Mouse (Mus musculus) splenic B cell, adult 2 months (primary cell): ENCODE measurements around the gene Ebf4.

Source experiments
- DNase-seq: peaks from one replicate; pipeline ENCODE4 v3.0.0-alpha.2; 2011; ENCODE audit warnings: low read depth, low spot score
- H3K27me3 ChIP-seq: 2 replicates; pipeline ENCODE4 v1.6.1; 2012; ENCODE audit warnings: mild to moderate bottlenecking, low read length, moderate library complexity, mixed read lengths; ENCODE audit not compliant: control insufficient read depth, poor library complexity, insufficient read depth, severe bottlenecking
- H3K36me3 ChIP-seq: 2 replicates; pipeline ENCODE4 v1.6.1; 2012; ENCODE audit warnings: mild to moderate bottlenecking, low read length, moderate library complexity, mixed read lengths; ENCODE audit not compliant: control insufficient read depth, poor library complexity, insufficient read depth, severe bottlenecking

Gene Ebf4

DNA sequence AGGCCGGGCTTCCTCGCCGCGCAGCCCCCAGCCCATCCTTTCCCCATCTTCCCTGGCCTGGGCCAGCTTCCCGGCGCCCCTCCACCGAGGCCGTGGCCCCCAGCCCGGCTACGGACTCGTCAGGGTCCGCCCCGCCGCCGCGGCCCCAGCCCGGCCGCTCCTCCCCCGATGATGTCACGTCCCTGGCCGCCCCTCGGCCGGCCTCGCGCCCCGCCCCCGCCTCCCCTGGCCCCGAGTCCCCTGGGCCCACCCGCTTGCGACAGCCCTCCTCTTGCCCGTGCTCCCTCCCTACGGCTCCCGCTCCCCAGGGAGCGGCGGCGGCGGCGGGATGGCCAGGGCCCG is at the start of gene Ebf4:
Gene Ebf4, plus strand, starts transcription at position 234 of the 342 bp plus-strand sequence.
- no peaks in the 10 kb centered on the region for H3K36me3 ChIP-seq
- H3K27me3 ChIP-seq = 0 out of 2 replicates have a peak, but pooled peaks cover 2% of the 10 kb centered on the region
- peak; percentile 15 for DNase-seq

DNA sequence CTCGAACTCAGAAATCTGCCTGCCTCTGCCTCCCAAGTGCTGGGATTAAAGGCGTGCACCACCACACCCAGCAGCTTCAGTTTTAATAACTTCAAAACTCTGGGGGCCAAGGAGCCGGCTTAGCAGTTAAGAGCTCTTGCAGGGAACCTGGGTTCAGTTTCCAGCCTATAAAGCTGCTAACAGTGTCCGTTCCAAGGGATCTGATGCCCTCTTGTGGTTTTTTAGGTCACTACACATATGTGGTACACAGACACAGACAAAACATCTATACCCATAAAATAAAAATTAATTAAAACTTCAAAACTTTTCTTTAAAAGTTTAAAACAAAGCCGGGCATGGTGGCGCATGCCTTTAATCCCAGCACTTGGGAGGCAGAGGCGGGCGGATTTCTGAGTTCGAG is 48.1 kb upstream of the Ebf4 start:
- no peaks in the 10 kb centered on the region for H3K27me3 ChIP-seq
- no peaks in the 10 kb centered on the region for H3K36me3 ChIP-seq
- peak; percentile 55 for DNase-seq

DNA sequence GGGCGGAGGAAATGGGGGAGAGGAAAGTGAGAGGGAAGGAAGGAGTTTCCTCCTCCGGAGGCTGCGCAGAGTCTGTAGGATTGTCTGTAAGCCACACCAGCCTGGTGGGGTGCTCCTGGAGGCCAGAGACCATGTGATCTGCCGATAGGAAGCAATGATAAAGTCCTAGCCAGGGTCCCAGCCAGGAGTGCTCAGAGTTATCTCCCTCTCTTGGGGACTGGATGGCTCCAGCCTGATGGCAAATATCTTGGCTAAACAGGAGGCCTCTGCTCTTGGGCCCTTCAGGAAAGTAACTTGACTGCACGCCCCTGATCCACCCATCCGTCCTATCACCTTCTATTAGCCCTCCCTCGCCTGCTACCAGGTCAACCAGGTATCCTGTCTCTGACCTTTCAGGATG is 46.7 kb upstream of the Ebf4 start:
- no peak for DNase-seq
- no peaks in the 10 kb centered on the region for H3K36me3 ChIP-seq
- H3K27me3 ChIP-seq = no peaks in the 10 kb centered on the region

DNA sequence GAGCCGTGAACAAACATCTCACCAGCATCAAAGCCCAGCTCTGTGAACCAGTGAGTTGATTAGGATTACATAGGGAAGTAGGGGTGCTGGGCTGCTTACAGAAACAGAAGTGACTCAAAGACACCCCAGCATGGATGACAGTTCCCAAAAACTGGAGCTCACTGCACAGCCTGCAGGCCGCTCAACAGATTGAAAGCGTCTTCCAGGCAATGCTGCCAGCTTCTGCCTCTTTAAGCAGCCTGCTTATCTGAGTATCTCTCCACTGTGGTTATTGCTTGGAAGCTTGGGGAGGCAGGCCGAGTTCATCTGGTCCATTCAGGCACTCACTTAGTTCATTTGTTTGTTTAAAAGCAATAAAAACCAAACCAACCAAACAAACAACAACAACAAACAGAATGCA is 38.2 kb upstream of the Ebf4 start:
- Histone ChIP-seq H3K36me3 (no peaks in the 10 kb centered on the region), H3K27me3 (no peaks in the 10 kb centered on the region)
- DNase-seq = no peak

GRCm38 (mm10) chr2:130260822-130261221 is 34.1 kb upstream of the Ebf4 start:
- Histone ChIP-seq H3K27me3 (no peaks in the 10 kb centered on the region), H3K36me3 (no peaks in the 10 kb centered on the region)
- no peak for DNase-seq

GRCm38 (mm10) chr2:130261914-130262313 is 33.1 kb upstream of the Ebf4 start:
- Histone ChIP-seq H3K36me3 (no peaks in the 10 kb centered on the region), H3K27me3 (no peaks in the 10 kb centered on the region)
- no peak for DNase-seq

DNA sequence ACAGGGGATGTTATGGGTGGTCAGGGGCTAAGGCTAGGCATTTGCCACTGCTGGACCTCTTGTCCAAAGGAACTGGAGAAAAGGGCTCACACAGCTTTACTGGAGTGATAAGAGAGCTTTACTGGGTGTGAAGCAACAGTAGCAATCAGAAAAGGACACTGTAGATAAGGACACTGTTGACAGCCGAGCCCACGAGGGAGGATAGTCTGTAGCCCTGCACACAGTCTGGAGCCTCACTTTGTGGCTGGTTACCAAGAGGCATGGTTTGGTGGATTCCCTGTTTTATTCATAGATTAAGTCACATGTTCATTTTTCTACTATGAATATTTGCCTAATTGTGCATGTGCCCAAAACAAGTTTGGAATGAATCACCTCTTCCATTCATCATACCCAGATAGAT is 32.6 kb upstream of the Ebf4 start:
- Histone ChIP-seq H3K27me3 (no peaks in the 10 kb centered on the region), H3K36me3 (no peaks in the 10 kb centered on the region)
- no peak for DNase-seq

DNA sequence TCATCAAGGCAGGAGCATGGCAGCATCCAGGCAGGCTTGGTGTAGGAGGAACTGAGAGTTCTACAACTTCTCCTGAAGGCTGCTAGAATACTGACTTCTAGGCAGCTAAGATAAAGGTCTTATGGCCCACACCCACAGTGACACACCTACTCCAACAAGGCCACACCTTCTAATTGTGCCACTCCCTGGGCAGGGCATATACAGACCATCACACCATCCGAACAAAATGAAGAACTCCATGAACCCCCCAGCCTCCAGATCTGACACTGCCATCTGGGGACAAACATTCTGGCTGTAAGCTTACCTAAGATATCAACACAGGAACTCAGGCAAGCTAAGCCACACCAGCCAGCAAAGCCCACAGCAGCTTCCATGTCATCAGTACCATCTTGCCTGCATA is 29.4 kb upstream of the Ebf4 start:
- no peak for DNase-seq
- no peaks in the 10 kb centered on the region for H3K27me3 ChIP-seq
- H3K36me3 ChIP-seq = no peaks in the 10 kb centered on the region

- H3K27me3 ChIP-seq = no peaks in the 10 kb centered on the region
- no peaks in the 10 kb centered on the region for H3K36me3 ChIP-seq
- DNase-seq = no peak
Observed at GRCm38 (mm10) chr2:130268074-130268473, 26.9 kb upstream of the Ebf4 start.

DNA sequence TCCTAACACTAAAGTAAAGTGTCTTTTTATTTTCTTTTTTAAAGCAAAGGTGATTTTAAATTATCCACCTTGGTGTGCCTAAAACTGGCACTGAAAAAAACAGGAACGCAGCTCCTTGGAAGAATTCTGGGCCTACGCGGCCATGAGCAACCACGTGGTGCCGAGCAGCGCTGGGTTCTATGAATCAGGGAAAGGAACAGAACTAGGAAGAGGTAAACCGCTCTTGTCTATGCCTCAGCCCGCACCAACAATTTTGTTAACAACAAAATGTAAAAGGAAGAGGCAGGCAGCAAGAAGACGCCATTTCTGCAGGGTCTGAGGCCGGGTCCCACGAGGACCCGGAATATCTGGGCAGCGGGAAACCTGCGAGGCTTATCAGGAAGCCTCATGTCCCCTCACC is 21.2 kb upstream of the Ebf4 start:
- Histone ChIP-seq H3K27me3 (no peaks in the 10 kb centered on the region), H3K36me3 (peaks cover 24% of the 10 kb centered on the region)
- DNase-seq = no peak

GRCm38 (mm10) chr2:130274149-130274861 is 20.7 kb upstream of the Ebf4 start, which contains the start of gene Nop56:
Gene Nop56 (plus strand): TSS chr2:130274430.
- peak; percentile 99 for DNase-seq
- Histone ChIP-seq H3K27me3 (no peaks in the 10 kb centered on the region), H3K36me3 (peaks cover 25% of the 10 kb centered on the region)

DNA sequence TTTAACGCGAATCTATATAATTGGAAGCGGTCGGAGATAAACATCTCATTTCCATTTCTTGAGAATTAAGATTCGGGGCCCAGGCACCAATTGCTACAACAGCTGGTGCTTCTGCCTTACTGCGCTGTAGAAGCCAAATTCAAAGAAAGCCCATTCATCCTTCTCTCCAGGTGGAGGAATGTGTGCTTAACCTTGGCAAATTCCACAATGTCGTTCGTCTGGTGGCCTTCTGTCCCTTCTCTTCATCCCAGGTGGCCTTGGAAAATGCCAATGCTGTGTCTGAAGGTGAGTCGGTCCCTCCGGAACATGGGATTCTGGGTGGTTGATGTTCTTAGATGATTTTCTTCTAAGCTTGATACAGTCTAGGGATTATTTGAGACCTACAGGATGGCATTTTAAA is 20.1 kb upstream of the Ebf4 start:
- Histone ChIP-seq H3K27me3 (no peaks in the 10 kb centered on the region), H3K36me3 (peaks cover 28% of the 10 kb centered on the region)
- no peak for DNase-seq

DNA sequence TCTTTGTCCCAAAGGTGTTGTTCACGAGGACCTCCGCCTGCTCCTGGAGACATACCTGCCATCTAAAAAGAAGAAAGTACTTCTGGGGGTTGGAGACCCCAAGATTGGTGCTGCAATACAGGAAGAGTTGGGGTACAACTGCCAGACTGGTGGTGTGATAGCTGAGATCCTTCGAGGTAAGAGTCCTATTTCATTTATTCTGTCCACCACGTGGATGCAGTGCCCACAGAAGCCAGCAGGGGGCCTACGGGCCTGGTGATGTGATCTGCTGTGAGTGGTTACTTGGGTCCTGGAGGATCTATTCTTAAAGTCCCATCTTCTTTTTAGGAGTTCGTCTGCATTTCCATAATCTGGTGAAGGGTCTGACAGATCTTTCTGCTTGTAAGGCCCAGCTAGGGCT is 19.3 kb upstream of the Ebf4 start:
- H3K27me3 ChIP-seq = no peaks in the 10 kb centered on the region
- peak; percentile 76 for DNase-seq
- H3K36me3 ChIP-seq = peaks cover 28% of the 10 kb centered on the region

DNA sequence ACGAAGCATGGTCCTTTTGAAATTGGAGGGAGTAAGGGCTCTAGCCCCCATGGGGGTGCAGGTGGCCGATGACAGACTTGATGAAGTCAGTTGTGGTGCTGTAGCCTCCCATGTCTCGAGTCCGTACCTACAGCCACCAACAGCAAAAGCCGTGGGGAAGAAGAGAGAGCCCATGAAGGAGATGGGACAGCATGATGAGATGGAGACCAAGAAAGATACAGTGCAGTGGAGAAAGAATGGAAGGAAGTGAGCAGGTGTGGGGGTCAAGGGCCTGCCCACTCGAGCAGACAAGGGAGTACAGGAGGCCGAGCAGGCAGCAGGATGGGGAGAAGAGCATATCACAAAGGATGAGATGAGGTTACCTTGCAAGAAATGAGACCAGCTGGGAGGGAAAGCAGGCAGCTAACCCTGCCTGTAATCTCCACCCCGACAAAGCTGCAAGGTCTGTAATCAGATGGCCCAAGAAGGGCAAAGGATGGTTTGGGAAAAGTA is 15.3 kb upstream of the Ebf4 start:
- peaks cover 30% of the 10 kb centered on the region for H3K36me3 ChIP-seq
- DNase-seq = no peak
- no peaks in the 10 kb centered on the region for H3K27me3 ChIP-seq

GRCm38 (mm10) chr2:130280224-130280623 is 14.7 kb upstream of the Ebf4 start:
- H3K36me3 ChIP-seq = peaks cover 30% of the 10 kb centered on the region
- H3K27me3 ChIP-seq = no peaks in the 10 kb centered on the region
- DNase-seq = no peak

DNA sequence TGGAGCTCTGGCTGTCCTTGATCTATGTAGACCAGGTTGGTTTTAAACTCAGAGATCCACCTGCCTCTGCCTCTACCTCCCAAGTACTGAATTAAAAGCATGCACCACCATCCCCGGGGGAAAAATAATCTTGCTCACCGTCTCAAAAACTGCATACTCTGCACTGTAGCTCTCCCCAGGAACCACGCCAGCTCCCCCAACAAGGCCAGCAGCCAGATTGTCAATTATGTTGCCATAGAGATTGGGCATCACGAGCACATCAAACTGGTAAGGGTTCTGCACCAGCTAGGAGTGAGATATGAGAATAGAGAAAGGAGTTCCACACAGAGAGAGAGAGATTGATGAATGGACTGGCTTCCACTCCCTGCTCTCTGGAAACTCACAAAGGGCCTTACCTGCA is 14.2 kb upstream of the Ebf4 start:
- peaks cover 26% of the 10 kb centered on the region for H3K36me3 ChIP-seq
- no peaks in the 10 kb centered on the region for H3K27me3 ChIP-seq
- DNase-seq = no peak
